ENCODE assay signal across 12 mouse cellular contexts in genomic region chr16:26903968-26904367, GRCm38 (mm10).
A peak's percentile ranks its signal among the peaks of the same experiment; 100 is the strongest.
DNase-seq lines count a peak whose midpoint lies in the region; ATAC-seq and TF ChIP-seq lines count a peak whose summit lies in the region.
"Had no signal": no experiment of that assay in that cellular context is flagged by ENCODE, and none has a peak within 500 bp of the region (broad histone marks: within the 10 kb centered on the region; RNA-seq: fewer than 3 reads in every experiment).

No protein-coding gene starts in this region.

- no peaks in the 10 kb centered on the region for H3K9me3 ChIP-seq in heart, embryonic 10.5 days
- no peaks in the 10 kb centered on the region for H3K9me3 ChIP-seq in heart, embryonic 11.5 days (replicated peaks; ENCODE audit: control insufficient read depth, low read length)
- H3K9me3 ChIP-seq: G1E; liver, embryonic 15.5 days had no signal

- no peak overlapping the region for H3K27ac ChIP-seq in heart, adult 2 months
- H3K27ac ChIP-seq in heart, embryonic 10.5 days = no peak overlapping the region
- no peak overlapping the region for H3K27ac ChIP-seq in heart, embryonic 11.5 days (ENCODE audit: low read depth, low read length)
- H3K27ac ChIP-seq: liver, embryonic 15.5 days had no signal

- POLR2A ChIA-PET in Patski (lab: Charles Lee) = interaction anchor here (0.7 kb wide), 2 partner anchors 40 to 1568 kb away, joined by 3 read pairs; no protein-coding TSS in a partner anchor

- H3K4me3 ChIP-seq in heart, adult 2 months = no peak overlapping the region
- H3K4me3 ChIP-seq in heart, embryonic 10.5 days = no peak overlapping the region
- H3K4me3 ChIP-seq in heart, embryonic 11.5 days (ENCODE audit: low read depth, low read length) = no peak overlapping the region
- H3K4me3 ChIP-seq: liver, embryonic 15.5 days had no signal

- H3K4me1 ChIP-seq in heart, adult 2 months (ENCODE audit: control insufficient read depth, insufficient read depth, low read length) = no peaks in the 10 kb centered on the region
- H3K4me1 ChIP-seq in heart, embryonic 10.5 days = no peaks in the 10 kb centered on the region
- H3K4me1 ChIP-seq in heart, embryonic 11.5 days (ENCODE audit: control insufficient read depth, insufficient read depth, low read length) = no peaks in the 10 kb centered on the region
- H3K4me1 ChIP-seq: liver, embryonic 15.5 days had no signal

- no peaks in the 10 kb centered on the region for H3K27me3 ChIP-seq in heart, adult 2 months (ENCODE audit: control insufficient read depth, insufficient read depth, low read length)
- H3K27me3 ChIP-seq in heart, embryonic 10.5 days (ENCODE audit: insufficient read depth, poor library complexity, severe bottlenecking) = no peaks in the 10 kb centered on the region
- peaks cover 31% of the 10 kb centered on the region for H3K27me3 ChIP-seq in Patski
- no peaks in the 10 kb centered on the region for H3K27me3 ChIP-seq in heart, embryonic 11.5 days (ENCODE audit: control insufficient read depth, insufficient read depth, low read length)
- H3K27me3 ChIP-seq: liver, embryonic 15.5 days had no signal

- WGBS in heart, adult 2 months = 73% methylated on average over 1 of the region's 1 CpGs
- 82% methylated on average over 1 of the region's 1 CpGs for WGBS in heart, embryonic 10.5 days
- 82% methylated on average over 1 of the region's 1 CpGs for WGBS in heart, embryonic 11.5 days (ENCODE audit: insufficient replicate concordance)

- TF ChIP-seq POLR2A in heart, adult 2 months (IDR thresholded peaks at IDR 0.05; ENCODE audit: insufficient read depth, low read depth, low read length) = no peak

- no peak for TF ChIP-seq EP300 in heart, adult 2 months (IDR thresholded peaks at IDR 0.05; ENCODE audit: insufficient read depth, low read depth, low read length)

- no peak overlapping the region for H3K4me2 ChIP-seq in heart, embryonic 11.5 days
- H3K4me2 ChIP-seq: liver, embryonic 15.5 days had no signal

- no peak for ATAC-seq in Patski
- ATAC-seq in heart, embryonic 11.5 days (replicated peaks; ENCODE audit: insufficient number of reproducible peaks, low FRiP score, low TSS enrichment) = no peak
- ATAC-seq: intestine, embryonic 16.5 days had no signal

- no peaks in the 10 kb centered on the region for H3K36me3 ChIP-seq in heart, adult 2 months (ENCODE audit: control insufficient read depth, insufficient read depth, low read length)
- no peaks in the 10 kb centered on the region for H3K36me3 ChIP-seq in heart, embryonic 10.5 days
- H3K36me3 ChIP-seq in heart, embryonic 11.5 days (ENCODE audit: control insufficient read depth, insufficient read depth, low read length) = no peaks in the 10 kb centered on the region
- H3K36me3 ChIP-seq: G1E; liver, embryonic 15.5 days had no signal

- peak; percentile 57 for TF ChIP-seq CTCF in heart, adult 2 months (IDR thresholded peaks at IDR 0.05)
- TF ChIP-seq CTCF in Patski (IDR thresholded peaks at IDR 0.05) = peak; percentile 32

- CTCF ChIA-PET in Patski (lab: Charles Lee) = no interaction called here

- intact Hi-C loops in heart, adult 2 months (cut with DNase I) = loop anchor here (5.0 kb wide), 3 partner anchors 78 to 553 kb away; no protein-coding TSS in a partner anchor
- intact Hi-C loops in left cerebral cortex, postnatal 4 days (cut with DNase I) = loop anchor here (5.0 kb wide), 1 partner anchor 233 kb away; no protein-coding TSS in a partner anchor
- intact Hi-C loops in left cerebral cortex, postnatal 10 days (cut with DNase I) = loop anchor here (2.0 kb wide), 1 partner anchor 235 kb away; no protein-coding TSS in a partner anchor

- no peak overlapping the region for H3K9ac ChIP-seq in heart, adult 2 months (ENCODE audit: low read depth, low read length)
- H3K9ac ChIP-seq in heart, embryonic 11.5 days (ENCODE audit: low read depth, low read length) = no peak overlapping the region
- H3K9ac ChIP-seq: liver, embryonic 15.5 days had no signal

- no peaks in the 10 kb centered on the region for H3K79me2 ChIP-seq in heart, adult 2 months (replicated peaks; ENCODE audit: control insufficient read depth, insufficient read depth, low read length)

- no peak for DNase-seq in heart, adult 2 months
- DNase-seq in heart, embryonic 10.5 days (ENCODE audit: low spot score) = no peak
- peak; percentile 2 for DNase-seq in left cerebral cortex, postnatal 4 days
- no peak for DNase-seq in left cerebral cortex, postnatal 10 days (ENCODE audit: extremely low spot score in 1 of 2, low spot score in 2 of 2)
- no peak for DNase-seq in Patski (ENCODE audit: low read depth, low spot score)
- peak; percentile 9 for DNase-seq in forelimb bud, embryonic 11.5 days (ENCODE audit: low read depth, low spot score)
- DNase-seq: adrenal gland, adult 2 months; gastrocnemius, postnatal 14 days had no signal

- in situ Hi-C loops in Patski (cut with MboI; ENCODE audit: low pct_unique_long_range_greater_than_20kb) = no loop called here

Comparison
In these comparisons a context has a peak if more than half of its experiments do, and no peak if none do; other contexts are left out.
1. DNase-seq: peak in left cerebral cortex, postnatal 4 days (single experiment) and forelimb bud, embryonic 11.5 days (single experiment); none in heart, adult 2 months (0 of 2), heart, embryonic 10.5 days (single experiment), left cerebral cortex, postnatal 10 days (0 of 2) and Patski (single experiment).